Mouse (Mus musculus): ENCODE data around the gene Atp5c1. TPM values are rescaled to one million over a fixed set of nuclear protein-coding genes. Genes with fewer than 3 reads are reported as not detected.

The Atp5c1 gene
- polyA plus RNA-seq (2014; fragmentation: Nextera tagmentation; extraction: Ambion mirVana): 577 and 596 TPM in 2 replicates

GRCm38 (mm10) chr2:10080310-10081010 is at the start of gene Atp5c1, which contains the start of gene Kin:
Gene Atp5c1 (minus strand): TSS chr2:10080510.
Gene Kin (plus strand): TSS chr2:10080593.
- peaks cover 29% of the 10 kb centered on the region for H3K4me1 ChIP-seq (ENCODE audit: control insufficient read depth, insufficient read depth, low read length)

GRCm38 (mm10) chr2:10128571-10128970 is 48.3 kb upstream of the Atp5c1 start:
- Histone ChIP-seq H3K4me2 (ENCODE audit: low read length) (no peak overlapping the region), H3K27ac (replicated peaks; ENCODE audit: low read depth, low read length) (no peak overlapping the region), H3K4me1 (ENCODE audit: control insufficient read depth, insufficient read depth, low read length) (no peaks in the 10 kb centered on the region), H3K27me3 (ENCODE audit: control insufficient read depth, insufficient read depth, low read length) (no peaks in the 10 kb centered on the region), H3K9me3 (ENCODE audit: control insufficient read depth, low read length) (no peaks in the 10 kb centered on the region), H3K9ac (replicated peaks; ENCODE audit: low read length) (no peak overlapping the region), H3K36me3 (ENCODE audit: control insufficient read depth, insufficient read depth, low read length) (no peaks in the 10 kb centered on the region), H3K4me3 (replicated peaks; ENCODE audit: low read depth, low read length) (no peak overlapping the region)
- ATAC-seq (ENCODE audit: low FRiP score, low TSS enrichment) (no peak), DNase-seq (no peak)
- WGBS: 81% methylated on average over 4 of the region's 4 CpGs

More at GRCm38 (mm10) chr2:10080310-10081010, at the start of gene Atp5c1, which contains the start of gene Kin:
- under 1% methylated on average over 61 of the region's 61 CpGs for WGBS
- Histone ChIP-seq H3K36me3 (ENCODE audit: control insufficient read depth, insufficient read depth, low read length) (no peaks in the 10 kb centered on the region; the same call in 1 of the 2 replicates), H3K4me3 (replicated peaks; ENCODE audit: low read depth, low read length) (peak within 1 kb of the TSS; percentile 96), H3K27me3 (ENCODE audit: control insufficient read depth, insufficient read depth, low read length) (no peaks in the 10 kb centered on the region), H3K9me3 (ENCODE audit: control insufficient read depth, low read length) (no peaks in the 10 kb centered on the region), H3K9ac (replicated peaks; ENCODE audit: low read length) (peak within 1 kb of the TSS; percentile 98), H3K27ac (replicated peaks; ENCODE audit: low read depth, low read length) (peak within 1 kb of the TSS; percentile 94), H3K4me2 (ENCODE audit: low read length) (peak within 1 kb of the TSS; percentile 85)
- peak; percentile 100 for DNase-seq
- peak; percentile 95 for ATAC-seq (ENCODE audit: low FRiP score, low TSS enrichment)

- Histone ChIP-seq H3K27me3 (ENCODE audit: control insufficient read depth, insufficient read depth, low read length) (no peaks in the 10 kb centered on the region), H3K9ac (replicated peaks; ENCODE audit: low read length) (no peak overlapping the region), H3K4me2 (ENCODE audit: low read length) (no peak overlapping the region), H3K36me3 (ENCODE audit: control insufficient read depth, insufficient read depth, low read length) (no peaks in the 10 kb centered on the region), H3K4me1 (ENCODE audit: control insufficient read depth, insufficient read depth, low read length) (no peaks in the 10 kb centered on the region), H3K9me3 (ENCODE audit: control insufficient read depth, low read length) (no peaks in the 10 kb centered on the region), H3K4me3 (replicated peaks; ENCODE audit: low read depth, low read length) (no peak overlapping the region), H3K27ac (replicated peaks; ENCODE audit: low read depth, low read length) (no peak overlapping the region)
- WGBS: 92% methylated on average over 5 of the region's 5 CpGs
- ATAC-seq (ENCODE audit: low FRiP score, low TSS enrichment) (no peak), DNase-seq (no peak)
Measured at GRCm38 (mm10) chr2:10127471-10127870, 47.2 kb upstream of the Atp5c1 start.

- H3K27me3 ChIP-seq (ENCODE audit: control insufficient read depth, insufficient read depth, low read length): no peaks in the 10 kb centered on the region
- H3K4me2 ChIP-seq (ENCODE audit: low read length): no peak overlapping the region
- ATAC-seq (ENCODE audit: low FRiP score, low TSS enrichment): no peak
- H3K36me3 ChIP-seq (ENCODE audit: control insufficient read depth, insufficient read depth, low read length): no peaks in the 10 kb centered on the region
- no peak overlapping the region for H3K9ac ChIP-seq (replicated peaks; ENCODE audit: low read length)
- 88% methylated on average over 4 of the region's 4 CpGs for WGBS
- no peak overlapping the region for H3K4me3 ChIP-seq (replicated peaks; ENCODE audit: low read depth, low read length)
- no peaks in the 10 kb centered on the region for H3K9me3 ChIP-seq (ENCODE audit: control insufficient read depth, low read length)
- DNase-seq: no peak
- H3K4me1 ChIP-seq (ENCODE audit: control insufficient read depth, insufficient read depth, low read length): no peaks in the 10 kb centered on the region
- no peak overlapping the region for H3K27ac ChIP-seq (replicated peaks; ENCODE audit: low read depth, low read length)
Measured at GRCm38 (mm10) chr2:10126122-10126521, 45.8 kb upstream of the Atp5c1 start.

GRCm38 (mm10) chr2:10121826-10122225 is 41.5 kb upstream of the Atp5c1 start:
- no peak overlapping the region for H3K27ac ChIP-seq (replicated peaks; ENCODE audit: low read depth, low read length)
- no peaks in the 10 kb centered on the region for H3K36me3 ChIP-seq (ENCODE audit: control insufficient read depth, insufficient read depth, low read length)
- H3K27me3 ChIP-seq (ENCODE audit: control insufficient read depth, insufficient read depth, low read length): no peaks in the 10 kb centered on the region
- H3K4me2 ChIP-seq (ENCODE audit: low read length): no peak overlapping the region
- DNase-seq: no peak
- no peaks in the 10 kb centered on the region for H3K4me1 ChIP-seq (ENCODE audit: control insufficient read depth, insufficient read depth, low read length)
- H3K9ac ChIP-seq (replicated peaks; ENCODE audit: low read length): no peak overlapping the region
- no peaks in the 10 kb centered on the region for H3K9me3 ChIP-seq (ENCODE audit: control insufficient read depth, low read length)
- H3K4me3 ChIP-seq (replicated peaks; ENCODE audit: low read depth, low read length): no peak overlapping the region
- WGBS: 70% methylated on average over 3 of the region's 3 CpGs
- no peak for ATAC-seq (ENCODE audit: low FRiP score, low TSS enrichment)

DNA sequence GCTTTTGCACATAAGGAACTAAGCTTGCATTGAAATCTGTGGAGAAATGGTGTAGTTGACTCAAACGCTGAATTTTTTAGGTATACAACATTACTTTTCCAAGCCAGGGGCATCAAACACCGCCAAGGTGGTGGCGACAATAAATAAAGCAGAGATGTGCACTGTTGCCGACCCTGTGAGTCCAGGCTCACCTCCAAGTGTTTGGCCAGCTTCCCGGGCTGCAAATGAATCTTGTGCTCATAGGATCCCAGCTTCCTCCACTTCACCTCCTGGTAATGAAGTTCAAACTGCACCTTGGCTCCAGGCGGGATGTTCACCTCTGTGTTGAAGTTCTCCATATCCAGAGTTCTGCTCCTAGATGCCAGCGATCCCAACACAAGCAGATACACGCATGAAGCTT is 39.0 kb upstream of the Atp5c1 start:
- H3K4me1 ChIP-seq (ENCODE audit: control insufficient read depth, insufficient read depth, low read length): no peaks in the 10 kb centered on the region
- no peaks in the 10 kb centered on the region for H3K36me3 ChIP-seq (ENCODE audit: control insufficient read depth, insufficient read depth, low read length)
- no peaks in the 10 kb centered on the region for H3K9me3 ChIP-seq (ENCODE audit: control insufficient read depth, low read length)
- H3K4me3 ChIP-seq (replicated peaks; ENCODE audit: low read depth, low read length): no peak overlapping the region
- no peak overlapping the region for H3K4me2 ChIP-seq (ENCODE audit: low read length)
- ATAC-seq (ENCODE audit: low FRiP score, low TSS enrichment) (no peak), DNase-seq (no peak)
- no peaks in the 10 kb centered on the region for H3K27me3 ChIP-seq (ENCODE audit: control insufficient read depth, insufficient read depth, low read length)
- 89% methylated on average over 8 of the region's 8 CpGs for WGBS
- no peak overlapping the region for H3K9ac ChIP-seq (replicated peaks; ENCODE audit: low read length)
- no peak overlapping the region for H3K27ac ChIP-seq (replicated peaks; ENCODE audit: low read depth, low read length)

DNA sequence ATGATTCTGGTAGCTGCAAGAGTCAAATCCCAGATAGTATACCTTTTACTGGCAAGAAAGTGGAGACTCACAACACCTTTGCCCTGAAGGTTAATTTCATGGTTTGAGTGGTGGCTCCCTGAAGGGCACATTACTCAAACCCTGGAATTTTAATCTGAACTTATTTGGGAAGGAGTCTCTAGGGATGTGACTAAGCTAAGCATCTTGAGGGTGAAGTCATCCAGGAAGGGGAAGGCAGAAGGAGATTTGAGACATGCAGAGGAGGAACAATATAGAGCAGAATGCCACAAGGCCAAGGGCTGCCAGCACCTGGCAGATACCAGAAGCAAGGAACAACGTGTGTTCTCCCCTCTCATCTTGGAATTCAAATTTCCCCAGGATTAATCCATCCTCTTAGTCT is 38.4 kb upstream of the Atp5c1 start:
- no peaks in the 10 kb centered on the region for H3K27me3 ChIP-seq (ENCODE audit: control insufficient read depth, insufficient read depth, low read length)
- 73% methylated on average over 1 of the region's 1 CpGs for WGBS
- no peak for ATAC-seq (ENCODE audit: low FRiP score, low TSS enrichment)

GRCm38 (mm10) chr2:10108535-10109189 is 28.4 kb upstream of the Atp5c1 start:
- no peak overlapping the region for H3K27ac ChIP-seq (replicated peaks; ENCODE audit: low read depth, low read length)
- no peak for DNase-seq
- no peak overlapping the region for H3K9ac ChIP-seq (replicated peaks; ENCODE audit: low read length)
- H3K4me2 ChIP-seq (ENCODE audit: low read length): no peak overlapping the region
- 82% methylated on average over 6 of the region's 6 CpGs for WGBS
- no peaks in the 10 kb centered on the region for H3K4me1 ChIP-seq (ENCODE audit: control insufficient read depth, insufficient read depth, low read length)
- H3K9me3 ChIP-seq (ENCODE audit: control insufficient read depth, low read length): no peaks in the 10 kb centered on the region
- H3K4me3 ChIP-seq (replicated peaks; ENCODE audit: low read depth, low read length): no peak overlapping the region
- H3K36me3 ChIP-seq (ENCODE audit: control insufficient read depth, insufficient read depth, low read length): no peaks in the 10 kb centered on the region
- ATAC-seq (ENCODE audit: low FRiP score, low TSS enrichment): no peak
- H3K27me3 ChIP-seq (ENCODE audit: control insufficient read depth, insufficient read depth, low read length): no peaks in the 10 kb centered on the region

More for the DNA sequence above, 38.4 kb upstream of the Atp5c1 start:
- Histone ChIP-seq H3K27ac (replicated peaks; ENCODE audit: low read depth, low read length) (no peak overlapping the region), H3K9me3 (ENCODE audit: control insufficient read depth, low read length) (no peaks in the 10 kb centered on the region), H3K4me3 (replicated peaks; ENCODE audit: low read depth, low read length) (no peak overlapping the region), H3K4me2 (ENCODE audit: low read length) (no peak overlapping the region), H3K4me1 (ENCODE audit: control insufficient read depth, insufficient read depth, low read length) (no peaks in the 10 kb centered on the region), H3K9ac (replicated peaks; ENCODE audit: low read length) (no peak overlapping the region), H3K36me3 (ENCODE audit: control insufficient read depth, insufficient read depth, low read length) (no peaks in the 10 kb centered on the region)
- DNase-seq: no peak

DNA sequence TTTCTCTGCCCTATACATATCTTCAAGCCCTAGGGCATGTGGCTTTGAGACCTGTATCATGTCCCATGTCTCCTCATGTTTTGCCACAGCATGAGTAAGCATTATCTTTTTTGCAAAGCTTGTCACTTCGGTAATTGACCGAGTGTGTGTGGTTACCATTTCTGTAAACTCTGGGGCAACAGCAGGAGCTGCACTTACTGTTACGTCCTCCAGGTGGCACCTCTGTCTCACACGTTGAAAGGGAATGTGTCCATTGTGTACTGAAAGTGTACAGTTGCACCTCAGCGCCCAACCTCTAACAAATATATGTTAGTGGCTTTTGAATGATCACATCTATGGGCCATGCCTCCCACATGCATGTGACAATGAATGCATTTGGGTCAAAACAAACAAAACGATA is 20.9 kb upstream of the Atp5c1 start:
- no peaks in the 10 kb centered on the region for H3K36me3 ChIP-seq (ENCODE audit: control insufficient read depth, insufficient read depth, low read length)

More for the DNA sequence above, 20.9 kb upstream of the Atp5c1 start:
- no peak overlapping the region for H3K4me2 ChIP-seq (ENCODE audit: low read length)
- no peaks in the 10 kb centered on the region for H3K4me1 ChIP-seq (ENCODE audit: control insufficient read depth, insufficient read depth, low read length)
- H3K27me3 ChIP-seq (ENCODE audit: control insufficient read depth, insufficient read depth, low read length): no peaks in the 10 kb centered on the region
- no peaks in the 10 kb centered on the region for H3K9me3 ChIP-seq (ENCODE audit: control insufficient read depth, low read length)
- H3K9ac ChIP-seq (replicated peaks; ENCODE audit: low read length): no peak overlapping the region
- peak; percentile 48; the same call in 1 of the 2 replicates for ATAC-seq (ENCODE audit: low FRiP score, low TSS enrichment)
- H3K4me3 ChIP-seq (replicated peaks; ENCODE audit: low read depth, low read length): no peak overlapping the region
- WGBS: 41% methylated on average over 6 of the region's 6 CpGs
- H3K27ac ChIP-seq (replicated peaks; ENCODE audit: low read depth, low read length): no peak overlapping the region
- DNase-seq: peak; percentile 73
